Mouse (Mus musculus): ENCODE data around the gene Patz1.

Patz1 gene

DNA sequence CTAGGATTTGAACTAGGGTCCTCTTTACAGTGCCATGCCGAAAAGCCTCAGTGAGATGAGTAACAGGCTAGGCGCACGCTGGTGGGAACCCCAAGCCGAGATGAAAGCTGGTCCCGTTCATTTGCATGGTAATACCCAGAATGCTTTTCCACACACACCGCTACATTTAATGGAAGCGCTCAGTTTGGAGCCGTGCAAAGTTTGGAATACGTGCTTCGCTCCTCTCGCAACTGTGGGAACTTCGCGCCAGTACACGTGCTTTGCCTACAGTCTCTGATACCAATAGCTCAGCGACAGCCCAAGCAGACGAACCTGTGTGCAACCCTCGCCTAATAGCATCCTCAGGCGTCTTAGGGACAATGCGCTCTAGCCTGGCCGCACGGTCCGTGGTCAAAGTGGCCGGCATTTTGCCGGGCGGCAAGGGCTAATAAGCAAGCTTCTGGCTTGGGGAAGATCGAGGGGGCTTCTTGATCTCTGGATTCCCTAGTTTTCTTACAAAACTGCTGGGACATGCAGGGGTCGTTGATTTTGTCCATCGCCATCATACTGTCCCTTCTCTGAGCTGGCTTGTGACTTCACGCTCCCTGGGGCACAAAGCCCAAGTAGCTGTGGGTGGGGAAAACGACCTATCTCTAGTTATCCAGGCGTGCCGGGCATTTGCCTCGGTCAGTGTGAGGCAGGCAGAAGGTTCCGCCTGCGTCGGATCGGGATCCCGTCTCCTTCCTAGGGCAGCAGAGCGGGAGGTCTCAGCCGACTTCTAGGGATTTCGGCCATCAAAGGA, at the start of gene Patz1:
Gene Patz1, plus strand, starts transcription at position 354 of the 781 bp plus-strand sequence.
- peak; percentile 43 to 53 for DNase-seq

GRCm38 (mm10) chr11:3242395-3242794, 46.3 kb upstream of the Patz1 start:
- no peak for DNase-seq

GRCm38 (mm10) chr11:3243771-3244170, 44.9 kb upstream of the Patz1 start:
- no peak for DNase-seq

DNA sequence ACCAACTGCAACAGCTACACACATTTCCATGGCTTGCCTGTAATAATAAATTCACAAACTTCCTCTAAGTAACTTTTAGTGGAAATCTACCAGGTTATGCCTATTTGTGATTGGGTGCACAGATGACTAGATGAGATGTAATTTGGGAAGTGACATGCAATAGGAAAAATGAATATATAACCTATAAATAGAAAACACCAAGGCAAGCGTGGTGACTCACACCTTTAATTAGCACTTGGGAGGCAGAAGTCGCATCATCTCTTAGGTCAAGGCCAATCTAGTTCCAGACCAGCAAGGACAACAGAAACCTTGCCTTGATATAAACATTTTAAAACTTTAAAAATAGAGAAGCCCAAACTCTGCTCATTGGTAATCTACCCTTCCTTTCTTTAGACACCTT, 41.3 kb upstream of the Patz1 start:
- no peak for DNase-seq

DNA sequence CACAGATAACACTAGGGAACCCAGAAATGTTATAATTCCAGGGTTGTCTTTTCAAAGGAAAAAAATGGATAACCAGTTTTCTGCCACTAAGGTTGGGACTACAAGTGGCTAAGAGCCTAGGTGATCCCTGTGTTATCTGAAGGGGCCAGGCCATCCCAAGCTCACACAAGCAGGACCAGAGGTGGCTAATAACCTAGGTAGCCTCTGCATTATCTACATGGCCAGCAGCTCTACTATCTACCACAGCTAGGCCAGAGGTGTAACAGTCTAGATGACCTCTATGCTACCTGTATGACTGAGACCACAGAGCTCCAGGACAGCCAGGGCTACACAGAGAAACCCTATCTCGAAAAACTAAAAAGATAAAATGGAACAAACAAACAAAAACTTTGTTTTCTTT, 29.1 kb upstream of the Patz1 start:
- no peak for DNase-seq

DNA sequence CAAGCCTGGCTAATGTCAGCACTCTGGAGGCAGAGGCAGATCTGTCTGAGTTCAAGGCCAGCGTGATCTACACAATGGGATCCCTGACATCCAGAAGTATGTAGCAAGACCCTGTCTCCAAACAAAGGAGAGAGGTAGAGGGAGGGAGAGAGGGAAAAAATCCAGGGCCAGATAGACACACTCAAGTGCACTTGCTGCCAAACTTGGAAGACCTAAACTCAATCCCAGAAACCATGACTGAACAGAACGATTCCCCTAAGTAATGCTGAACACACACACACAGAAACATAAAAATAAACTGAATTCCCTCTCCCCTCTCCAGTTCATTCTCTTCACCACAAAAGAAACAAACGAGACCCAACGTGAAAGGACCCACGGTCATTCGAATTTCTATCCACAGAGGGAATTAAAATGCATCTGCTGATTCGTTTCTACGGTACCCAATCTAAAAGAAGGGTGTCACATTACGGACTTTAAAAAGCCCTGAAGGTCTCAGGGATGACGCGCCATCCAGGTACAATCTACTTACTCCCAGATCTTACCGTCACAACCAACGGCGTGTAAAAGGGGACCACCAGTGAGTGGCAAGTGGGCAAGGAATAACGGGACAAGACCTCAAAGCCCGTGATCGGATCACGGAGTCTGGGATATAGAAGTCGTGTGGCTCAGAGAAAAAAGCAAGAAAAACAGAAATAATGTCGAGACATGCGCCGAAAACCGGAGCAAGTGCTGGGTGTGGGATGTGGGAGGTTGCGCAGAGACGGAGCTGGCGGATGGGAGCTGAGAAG, 23.2 kb upstream of the Patz1 start:
- no peak for DNase-seq

DNA sequence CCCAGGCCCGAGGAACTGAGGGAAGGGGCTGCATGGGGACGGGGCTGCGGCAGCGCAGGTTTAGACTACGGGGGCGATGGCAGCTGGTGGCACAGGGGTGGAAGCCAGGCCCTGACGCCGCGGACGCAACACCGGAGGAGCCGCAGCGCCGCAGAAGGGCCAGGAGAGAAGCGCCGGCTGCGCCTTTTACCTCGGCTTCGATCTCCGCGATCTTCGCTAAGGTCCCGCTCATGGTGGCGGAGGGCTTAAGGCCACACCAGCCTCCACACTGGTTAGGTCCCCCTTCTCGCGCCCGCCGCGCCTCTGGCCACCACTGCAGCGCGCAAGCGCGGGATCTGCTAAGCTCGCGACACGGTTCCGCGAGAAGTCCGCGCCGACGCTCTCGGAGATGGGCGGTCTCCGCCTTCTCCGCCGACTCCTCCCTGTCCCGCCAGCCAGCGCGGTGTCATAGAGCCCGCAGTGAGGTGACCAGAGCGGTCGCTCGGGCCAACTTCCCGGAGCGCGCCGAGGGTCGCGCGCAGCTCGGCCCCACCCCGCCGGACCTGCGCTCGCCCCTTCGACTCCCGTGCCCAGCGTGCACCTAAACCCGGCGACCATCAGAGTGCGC, 22.5 kb upstream of the Patz1 start, which contains the start of gene Drg1:
Gene Drg1, minus strand, starts transcription at position 337 of the 607 bp plus-strand sequence.
- DNase-seq = peak; percentile 91 to 94

- no peak for DNase-seq
These were observed 21.5 kb upstream of the Patz1 start for GRCm38 (mm10) chr11:3267133-3267532.

DNA sequence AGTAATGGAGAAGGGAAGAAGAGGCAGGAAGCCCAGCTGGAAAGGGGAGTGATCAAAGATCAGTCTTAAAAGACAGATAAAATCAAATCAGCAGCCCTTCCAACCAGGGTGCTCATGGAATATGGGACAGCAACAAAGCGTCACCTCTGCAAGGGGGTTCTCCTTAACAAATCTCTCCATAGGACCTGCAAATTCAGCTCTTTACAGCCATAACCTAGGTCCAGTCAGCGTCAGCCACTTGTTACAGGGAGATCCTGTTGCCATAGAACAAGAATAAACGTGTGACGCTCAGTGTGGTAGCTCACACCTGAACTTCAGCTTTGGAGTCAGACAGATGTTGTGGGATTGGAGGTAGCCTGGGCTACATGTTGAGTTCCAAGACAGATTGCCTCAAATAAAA, 19.4 kb upstream of the Patz1 start:
- DNase-seq = no peak

DNA sequence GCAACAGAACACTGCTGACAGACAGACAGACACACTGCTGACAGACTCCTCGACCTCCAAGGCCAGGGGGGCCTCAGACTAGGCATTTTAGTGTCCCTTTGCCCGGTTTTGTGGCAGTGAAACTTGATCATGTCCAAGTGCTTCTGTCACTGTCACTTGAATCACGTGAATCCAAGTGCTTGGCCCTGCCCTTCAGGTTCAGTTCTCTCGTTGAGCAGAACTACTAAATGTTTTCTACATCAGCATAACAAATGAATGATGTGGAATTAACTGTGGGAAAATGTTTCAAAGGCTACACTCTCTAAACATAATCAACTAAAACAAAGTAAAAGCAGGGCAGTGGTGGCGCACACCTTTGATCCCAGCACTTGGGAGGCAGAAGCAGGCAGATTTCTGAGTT, 10.3 kb upstream of the Patz1 start:
- DNase-seq = no peak

GRCm38 (mm10) chr11:3279729-3280128, 8.9 kb upstream of the Patz1 start:
- DNase-seq = no peak

DNA sequence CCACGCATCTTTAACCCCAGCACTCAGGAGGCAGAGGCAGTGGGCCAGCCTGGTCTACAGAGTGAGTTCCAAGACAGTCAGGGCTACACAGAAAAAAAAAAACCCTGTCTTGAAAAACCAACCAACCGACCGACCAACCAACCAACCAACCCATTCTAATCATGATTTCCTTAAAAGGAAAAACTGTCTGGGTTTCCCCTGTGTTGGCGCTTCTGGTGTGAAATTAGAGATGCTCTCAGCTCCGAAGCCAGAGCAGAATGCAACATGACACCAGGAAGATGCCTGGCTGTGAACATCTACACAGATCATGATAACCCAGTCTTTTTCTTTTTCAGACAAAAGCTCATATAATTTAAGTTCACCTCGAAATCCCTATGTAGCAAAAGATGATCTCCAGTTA, 5.8 kb upstream of the Patz1 start:
- DNase-seq = no peak

GRCm38 (mm10) chr11:3283645-3284044, 5.0 kb upstream of the Patz1 start:
- DNase-seq = no peak

DNA sequence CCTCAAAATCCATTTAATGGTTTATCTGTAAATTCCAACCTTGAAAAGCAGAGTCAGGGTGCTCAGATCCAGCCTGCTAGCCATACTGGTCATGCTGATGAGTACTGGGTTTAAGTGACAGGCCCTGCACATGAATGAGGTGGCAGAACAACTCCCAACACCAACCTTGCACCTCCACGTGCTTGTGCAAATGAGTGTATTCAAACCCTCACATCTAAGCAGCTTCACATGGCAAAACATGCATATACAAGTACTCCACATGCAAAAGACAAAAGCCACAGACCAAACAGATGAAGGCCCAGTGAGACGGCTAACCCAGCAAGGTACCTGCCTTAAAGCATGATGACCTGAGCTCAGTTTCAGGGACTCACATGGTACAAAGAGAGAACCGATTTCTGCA, 2.7 kb upstream of the Patz1 start:
- DNase-seq = peak in 1 of 2 experiments; percentile 1

GRCm38 (mm10) chr11:3287131-3287530, 1.5 kb upstream of the Patz1 start:
- DNase-seq = peak in 1 of 2 experiments; percentile 1

DNA sequence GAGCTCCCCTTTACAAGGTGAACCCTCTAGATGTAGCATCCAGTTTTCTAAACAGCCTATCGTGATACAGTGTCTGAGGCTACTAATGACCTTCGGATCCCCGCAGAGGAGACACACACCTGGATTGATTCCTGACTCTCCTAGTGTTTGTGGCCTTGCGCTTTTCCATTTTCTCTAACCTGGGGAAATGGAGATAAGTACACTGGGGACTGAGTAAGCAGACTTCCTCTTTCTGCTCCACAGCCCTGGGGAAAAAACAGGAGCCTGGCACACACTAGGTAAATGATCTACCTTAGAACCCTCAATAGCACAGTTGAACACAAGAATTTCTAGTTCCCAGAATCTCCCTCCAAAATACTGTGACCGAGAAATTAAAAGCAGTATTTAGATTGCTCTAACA, 753 bp upstream of the Patz1 start:
- DNase-seq = peak in 1 of 2 experiments; percentile 1

DNA sequence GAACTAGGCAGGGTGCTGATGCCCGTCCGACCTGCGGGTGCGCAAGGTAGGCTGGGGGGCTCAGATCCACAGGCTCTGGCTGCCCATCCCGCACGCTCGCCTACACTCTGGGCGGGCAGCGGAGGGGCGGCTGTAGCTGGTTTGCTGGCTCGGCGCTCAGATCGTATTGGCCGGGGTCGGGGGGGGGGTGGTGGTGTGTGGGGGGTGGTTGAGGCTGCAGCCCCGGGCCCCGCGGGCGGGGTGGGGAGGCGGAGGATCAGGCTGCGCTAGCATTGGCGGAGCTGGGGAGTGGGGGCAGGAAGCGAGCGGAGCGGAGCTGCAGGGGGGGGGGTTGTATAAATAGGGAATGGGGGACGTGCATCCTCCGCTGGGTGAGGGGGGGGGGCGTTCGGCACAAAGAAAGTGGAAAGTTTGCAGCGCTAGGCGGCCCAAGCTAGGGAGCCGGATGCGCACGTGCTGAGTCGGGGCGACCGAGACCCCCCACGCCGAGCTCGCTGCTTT, 678 bp downstream of the Patz1 start:
- peak in 1 of 2 experiments; percentile 83 for DNase-seq

DNA sequence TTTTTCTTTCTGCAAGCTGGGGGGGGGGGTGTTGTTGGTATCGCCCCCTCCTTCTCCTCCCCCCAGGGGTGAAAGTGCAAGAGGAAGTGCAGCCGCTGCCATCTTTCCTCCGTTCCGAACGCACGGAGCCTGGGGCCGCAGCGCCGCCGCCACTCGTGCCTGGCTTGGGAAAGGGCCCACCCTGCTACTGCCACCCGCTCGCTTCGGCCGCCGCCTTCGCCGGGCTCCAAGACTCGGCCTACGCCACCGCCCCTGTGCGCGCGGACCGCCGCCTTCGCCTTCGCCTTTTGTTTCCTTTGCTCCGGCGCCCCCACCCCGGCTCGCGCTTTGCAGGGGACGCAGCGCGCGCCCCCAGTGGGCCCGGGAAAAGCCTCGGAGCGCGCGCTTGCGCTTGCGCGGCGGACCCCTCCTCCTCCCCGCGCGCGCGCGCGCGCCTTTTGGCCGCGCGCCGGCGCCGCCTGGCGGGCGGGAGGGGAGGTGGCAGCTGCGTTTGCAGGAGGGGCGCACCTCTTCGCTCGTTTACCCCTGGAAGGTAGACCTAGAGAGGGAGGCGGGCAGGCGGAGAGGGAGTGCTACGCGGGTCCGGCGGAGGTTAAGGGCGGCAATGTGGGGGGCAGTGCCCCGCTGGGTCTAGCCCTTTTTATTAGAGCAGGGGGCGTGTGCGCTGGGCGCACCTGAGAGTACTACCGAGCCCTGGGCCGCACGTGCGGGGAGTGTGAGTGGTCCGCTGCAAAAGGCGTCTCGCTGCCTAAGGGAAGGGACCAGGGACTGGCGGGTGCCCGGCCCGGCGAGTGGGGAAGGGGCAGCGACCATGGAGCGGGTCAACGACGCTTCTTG, 1.3 kb downstream of the Patz1 start:
- peak; percentile 90 to 91 for DNase-seq

GRCm38 (mm10) chr11:3290640-3291310, 2.1 kb downstream of the Patz1 start:
- peak; percentile 73 to 78 for DNase-seq

- peak; percentile 62 to 63 for DNase-seq
These were observed 2.8 kb downstream of the Patz1 start for GRCm38 (mm10) chr11:3291311-3292061.

GRCm38 (mm10) chr11:3292062-3292421, 3.4 kb downstream of the Patz1 start:
- DNase-seq = peak; percentile 81 to 84
